Mouse (Mus musculus): ENCODE results near the gene Naglu.

DNA sequence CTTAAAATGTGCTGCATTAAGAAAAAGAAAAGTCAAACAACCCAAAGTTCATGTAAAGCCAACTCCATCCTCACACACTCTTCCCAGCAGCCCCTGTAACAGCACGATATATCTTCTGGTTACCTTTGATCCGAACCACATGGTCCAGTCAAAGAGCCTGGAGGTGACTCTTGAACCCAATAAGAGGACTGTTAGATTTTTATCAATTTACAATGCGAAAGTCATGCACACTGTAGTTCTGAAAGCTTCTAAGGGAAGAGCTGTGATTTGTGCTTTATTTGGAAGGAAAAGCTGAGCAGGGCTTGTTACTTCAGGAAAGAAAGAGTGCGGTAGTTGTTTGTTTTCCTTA, 39.0 kb upstream of the Naglu start:
- TF ChIP-seq POLR2A (IDR thresholded peaks at IDR 0.05; ENCODE audit: extremely low read depth, insufficient read depth, low read length): no peak
- no peak for TF ChIP-seq CTCF (IDR thresholded peaks at IDR 0.05; ENCODE audit: low read depth, low read length)

Measured in liver, adult 2 months (tissue).